18 mouse cellular contexts compared by ENCODE assay signal in the genomic region with DNA sequence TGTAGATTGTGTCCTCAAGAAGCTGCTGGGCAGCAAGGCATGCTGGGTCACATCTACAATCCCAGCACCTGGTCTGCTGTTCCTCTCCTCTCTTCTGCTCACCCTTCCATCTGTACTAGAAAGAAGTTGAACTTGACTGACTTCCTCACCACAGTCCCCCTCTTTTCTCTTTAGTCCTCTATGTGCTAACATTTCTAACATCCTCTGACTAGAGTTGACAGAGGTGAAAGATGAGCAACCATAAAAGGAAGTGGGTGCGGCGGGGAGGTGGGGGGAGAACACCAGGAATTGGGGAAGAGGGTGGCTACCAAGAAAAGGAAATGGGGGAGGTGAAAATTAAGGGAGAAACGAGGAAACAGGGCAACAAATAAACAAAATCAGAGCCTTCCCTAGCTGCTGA.
"Had no signal": no experiment of that assay in that cellular context is flagged by ENCODE, and none has a peak within 500 bp of the region (broad histone marks: within the 10 kb centered on the region; RNA-seq: fewer than 3 reads in every experiment).

No protein-coding gene starts in this region.

- H3K27ac ChIP-seq: liver, embryonic 14.5 days; lung, embryonic 15.5 days; macrophage; midbrain, embryonic 13.5 days; midbrain, embryonic 15.5 days; neural tube, embryonic 12.5 days; stomach, embryonic 15.5 days; stomach, postnatal 0 days had no signal

- H3K9me3 ChIP-seq: lung, embryonic 15.5 days; megakaryocyte, embryonic 14.5 days; midbrain, embryonic 13.5 days; midbrain, embryonic 15.5 days; neural tube, embryonic 12.5 days; stomach, embryonic 15.5 days had no signal

- ATAC-seq: lung, postnatal 0 days; midbrain, embryonic 13.5 days; midbrain, embryonic 15.5 days had no signal

- H3K9ac ChIP-seq: liver, embryonic 14.5 days; lung, embryonic 15.5 days; midbrain, embryonic 13.5 days; midbrain, embryonic 15.5 days; neural tube, embryonic 12.5 days; stomach, embryonic 15.5 days had no signal

- H3K4me2 ChIP-seq: lung, embryonic 15.5 days; midbrain, embryonic 11.5 days; midbrain, embryonic 13.5 days; midbrain, embryonic 15.5 days; neural tube, embryonic 12.5 days; stomach, embryonic 15.5 days had no signal

- H3K36me3 ChIP-seq: lung, embryonic 15.5 days; midbrain, embryonic 13.5 days; midbrain, embryonic 15.5 days; neural tube, embryonic 12.5 days; stomach, embryonic 15.5 days had no signal

- H3K4me1 ChIP-seq: stomach, embryonic 15.5 days had no signal

- H3K27me3 ChIP-seq: lung, embryonic 15.5 days; stomach, embryonic 15.5 days had no signal

- H3K4me3 ChIP-seq: lung, embryonic 15.5 days; megakaryocyte, embryonic 14.5 days; midbrain, embryonic 13.5 days; midbrain, embryonic 15.5 days; neural tube, embryonic 12.5 days; stomach, embryonic 15.5 days had no signal

- DNase-seq: lung, adult 2 months; lung, postnatal 14 days; lung, postnatal 36 days; right cerebral cortex, postnatal 14 days; thymus, adult 2 months; thymus, postnatal 25 days; thymus, postnatal 4 days had no signal
